Mouse (Mus musculus) hindbrain, embryonic 14.5 days (tissue): Measurements from ENCODE around the gene Tjp1. TPM values are rescaled to one million over a fixed set of nuclear protein-coding genes. Genes with fewer than 3 reads are reported as not detected.

Experiments used
- ATAC-seq: fragments of 200-750 bp; cut with Nextera tagmentation; 2 replicates; pipeline ENCODE4 v1.8.0; 2017; ENCODE audit warnings: moderate number of reproducible peaks, mild to moderate bottlenecking, moderate TSS enrichment, moderate library complexity; ENCODE audit not compliant: low FRiP score
- DNase-seq: peaks from one replicate; pipeline ENCODE4 v3.0.0-alpha.2; 2015; ENCODE audit warnings: low spot score
- H3K27ac ChIP-seq: fragments of 300-500 bp; sonication (generic); 2 replicates; pipeline ENCODE4 v1.5.1; 2014; ENCODE audit warnings: mild to moderate bottlenecking, moderate library complexity
- H3K27me3 ChIP-seq: fragments of 300-500 bp; sonication (generic); 2 replicates; pipeline ENCODE4 v1.6.1; 2014; ENCODE audit warnings: mild to moderate bottlenecking, low read length, mixed read lengths; ENCODE audit not compliant: control insufficient read depth, insufficient read depth
- H3K36me3 ChIP-seq: fragments of 300-500 bp; sonication (generic); replicated peaks from 2 replicates; pipeline ENCODE4 v1.6.1; 2014; ENCODE audit not compliant: control insufficient read depth, insufficient read depth
- H3K4me1 ChIP-seq: fragments of 300-500 bp; sonication (generic); replicated peaks from 2 replicates; pipeline ENCODE4 v1.6.1; 2014; ENCODE audit warnings: antibody characterized with exemption, low read length, mixed read lengths; ENCODE audit not compliant: control insufficient read depth, insufficient read depth
- H3K4me2 ChIP-seq: fragments of 300-500 bp; sonication (generic); replicated peaks from 2 replicates; pipeline ENCODE4 v1.6.1; 2014; ENCODE audit warnings: mild to moderate bottlenecking, moderate library complexity
- H3K4me3 ChIP-seq: fragments of 300-500 bp; sonication (generic); replicated peaks from 2 replicates; pipeline ENCODE4 v1.5.1; 2014; ENCODE audit warnings: mild to moderate bottlenecking, low read length
- H3K9ac ChIP-seq: fragments of 300-500 bp; sonication (generic); 2 replicates; pipeline ENCODE4 v1.6.1; 2014
- H3K9me3 ChIP-seq: fragments of 300-500 bp; sonication (generic); 2 replicates; pipeline ENCODE4 v1.6.1; 2016; ENCODE audit warnings: low read length; ENCODE audit not compliant: control insufficient read depth
- WGBS: fragments of 180-500 bp; shearing (Covaris S2); extraction: QIAGEN DNeasy Blood & Tissue Kit; methylation state at CpG from one replicate; pipeline ENCODE4 v1.1.7; 2014; 5-methylcytosine and 5-hydroxymethylcytosine counted together
- polyA plus RNA-seq: library from polyadenylated mRNA; unstranded; fragments of >200 nt; fragmentation: Nextera tagmentation; extraction: Ambion mirVana; gene quantifications from 2 replicates; pipeline ENCODE4 v1.2.1, GENCODE M21; 2014

Tjp1 gene
- polyA plus RNA-seq = 30.4 and 33.2 TPM in 2 replicates

DNA sequence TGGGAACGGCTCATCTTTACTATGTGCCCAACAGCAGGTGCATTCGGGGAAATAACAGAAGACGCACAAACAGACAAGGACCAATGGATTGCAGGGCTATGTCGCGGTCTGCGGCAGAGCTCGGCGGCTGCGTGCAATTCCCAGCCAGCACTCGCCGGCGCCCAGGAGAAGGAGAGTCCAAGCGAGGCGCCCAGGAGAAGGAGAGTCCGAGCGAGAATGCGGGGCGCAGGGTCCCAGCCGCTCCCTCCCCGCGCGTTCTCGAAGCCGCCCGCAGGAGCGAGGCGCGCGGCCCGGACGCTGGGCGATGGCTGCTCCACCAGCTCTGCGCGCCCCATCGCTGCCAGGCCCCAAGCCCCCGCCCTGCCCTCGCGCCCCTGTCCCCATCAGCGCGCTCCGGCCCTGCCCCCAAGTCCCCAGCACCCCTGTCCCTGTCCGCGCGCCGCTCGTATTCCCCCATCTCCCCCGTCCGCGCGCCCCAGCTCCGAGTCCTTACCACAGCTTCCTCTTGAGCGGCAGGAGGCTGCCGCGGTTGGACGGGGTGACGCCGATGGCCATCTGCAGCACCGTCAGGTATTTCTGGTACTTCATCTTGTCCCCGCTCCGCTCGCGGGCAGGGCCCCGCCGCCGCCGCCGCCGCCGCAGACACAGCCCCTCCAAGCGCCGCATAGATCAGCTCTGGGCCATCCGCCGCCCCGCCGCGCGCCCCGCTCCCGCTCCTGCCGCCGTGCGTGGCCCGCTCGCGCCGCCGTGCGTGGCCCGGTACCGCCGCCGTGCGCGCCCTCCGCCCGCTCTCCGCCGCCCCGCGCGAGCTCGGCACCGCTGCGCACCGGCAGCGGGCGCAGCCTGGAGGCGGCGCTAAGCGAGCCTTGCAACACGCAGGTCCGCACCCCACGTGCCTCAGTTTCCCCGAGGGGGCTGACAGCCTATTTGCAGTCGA, at the start of gene Tjp1:
TSS of gene Tjp1 (minus strand) at position 711 of the 937 bp plus-strand sequence.
- H3K9me3 ChIP-seq = no peaks in the 10 kb centered on the region
- peak; percentile 85 for ATAC-seq
- peak within 1 kb of the TSS; percentile 56 for H3K4me2 ChIP-seq
- H3K9ac ChIP-seq = peak within 1 kb of the TSS; percentile 88
- under 1% methylated on average over 100 of the region's 115 CpGs for WGBS
- peak within 1 kb of the TSS; percentile 92 for H3K27ac ChIP-seq
- peak; percentile 76 for DNase-seq
- peaks cover 27% of the 10 kb centered on the region for H3K27me3 ChIP-seq
- H3K36me3 ChIP-seq = no peaks in the 10 kb centered on the region
- peak within 1 kb of the TSS; percentile 75 for H3K4me3 ChIP-seq
- H3K4me1 ChIP-seq = peaks cover 13% of the 10 kb centered on the region; the same call in 1 of the 2 replicates

DNA sequence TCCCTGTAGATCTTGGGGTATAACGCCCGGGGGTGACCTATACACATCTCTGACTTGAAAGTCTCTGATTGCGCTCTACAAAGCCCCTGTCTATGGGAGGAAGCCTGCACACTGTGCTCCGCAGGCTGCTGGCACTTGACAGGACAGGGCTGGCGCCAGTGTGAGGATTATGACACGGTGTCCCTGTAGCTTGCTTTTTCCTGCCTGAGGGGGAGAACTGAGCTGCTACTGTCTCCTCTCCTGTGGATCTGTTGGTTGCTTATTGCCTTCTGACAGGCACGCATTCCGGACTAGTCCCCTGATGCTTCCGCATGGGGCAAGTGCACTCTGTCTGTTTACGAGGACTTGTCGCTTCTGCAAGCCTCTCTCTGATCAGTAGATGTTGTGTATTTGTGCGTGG, 49.5 kb upstream of the Tjp1 start:
- Histone ChIP-seq H3K27me3 (no peaks in the 10 kb centered on the region), H3K9ac (no peak overlapping the region), H3K4me3 (no peak overlapping the region), H3K4me1 (peaks cover 6% of the 10 kb centered on the region; the same call in 1 of the 2 replicates), H3K36me3 (no peaks in the 10 kb centered on the region), H3K27ac (no peak overlapping the region), H3K4me2 (no peak overlapping the region), H3K9me3 (no peaks in the 10 kb centered on the region)
- DNase-seq (peak; percentile 41), ATAC-seq (peak; percentile 79)
- 53% methylated on average over 12 of the region's 12 CpGs for WGBS

DNA sequence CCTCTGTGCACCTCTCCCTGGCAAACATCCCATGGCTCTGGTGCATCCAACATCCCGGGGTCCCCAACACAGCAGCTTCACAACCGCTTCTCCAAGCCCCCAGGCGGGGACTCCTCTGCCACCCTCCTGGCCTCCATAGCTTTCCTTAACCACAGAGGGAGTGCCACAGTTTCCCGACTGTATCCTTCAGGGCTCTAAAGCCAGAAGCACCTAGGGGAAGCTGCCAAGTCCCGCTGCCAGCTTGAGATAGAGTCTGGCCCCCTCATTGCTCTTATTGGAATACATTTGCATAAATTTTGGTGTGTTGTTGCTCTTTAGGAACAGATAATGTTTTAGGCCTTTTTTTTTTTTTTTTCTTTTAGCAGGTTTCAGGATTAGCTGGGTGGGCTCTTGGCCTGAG, 45.1 kb upstream of the Tjp1 start:
- DNase-seq = no peak

DNA sequence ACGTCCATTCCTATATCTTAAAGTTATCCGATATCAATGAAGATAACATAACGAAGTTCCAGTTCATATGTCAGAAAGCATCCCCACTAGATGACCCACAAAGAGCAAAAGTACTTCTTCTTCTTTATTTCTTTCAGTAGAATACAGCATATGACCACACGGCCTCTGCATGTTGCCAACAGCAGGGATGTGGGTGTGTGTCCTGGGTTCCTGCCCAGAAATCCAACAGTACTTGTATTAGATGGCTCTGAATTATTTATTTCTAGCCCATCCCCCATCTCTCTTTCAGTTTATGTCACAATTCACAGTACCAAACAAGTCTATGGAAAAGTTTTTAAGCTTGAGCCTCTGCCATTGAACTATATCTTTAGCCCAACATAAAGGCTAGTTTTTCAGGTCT, 43.1 kb upstream of the Tjp1 start:
- no peak for ATAC-seq
- H3K27me3 ChIP-seq = no peaks in the 10 kb centered on the region
- DNase-seq = no peak
- H3K4me3 ChIP-seq = no peak overlapping the region
- H3K4me2 ChIP-seq = no peak overlapping the region
- H3K36me3 ChIP-seq = no peaks in the 10 kb centered on the region
- no peak overlapping the region for H3K27ac ChIP-seq
- H3K9me3 ChIP-seq = no peaks in the 10 kb centered on the region
- H3K9ac ChIP-seq = no peak overlapping the region
- no peaks in the 10 kb centered on the region for H3K4me1 ChIP-seq
- 81% methylated on average over 4 of the region's 4 CpGs for WGBS

More for the DNA sequence above, 45.1 kb upstream of the Tjp1 start:
- 37% methylated on average over 5 of the region's 5 CpGs for WGBS
- peak overlapping the region; percentile 38; the same call in 1 of the 2 replicates for H3K27ac ChIP-seq
- peak; percentile 51; the same call in 1 of the 2 replicates for ATAC-seq
- H3K4me3 ChIP-seq = no peak overlapping the region
- no peak overlapping the region for H3K9ac ChIP-seq
- H3K36me3 ChIP-seq = no peaks in the 10 kb centered on the region
- no peaks in the 10 kb centered on the region for H3K9me3 ChIP-seq
- H3K4me1 ChIP-seq = peaks cover 6% of the 10 kb centered on the region; the same call in 1 of the 2 replicates
- H3K27me3 ChIP-seq = no peaks in the 10 kb centered on the region
- H3K4me2 ChIP-seq = no peak overlapping the region

DNA sequence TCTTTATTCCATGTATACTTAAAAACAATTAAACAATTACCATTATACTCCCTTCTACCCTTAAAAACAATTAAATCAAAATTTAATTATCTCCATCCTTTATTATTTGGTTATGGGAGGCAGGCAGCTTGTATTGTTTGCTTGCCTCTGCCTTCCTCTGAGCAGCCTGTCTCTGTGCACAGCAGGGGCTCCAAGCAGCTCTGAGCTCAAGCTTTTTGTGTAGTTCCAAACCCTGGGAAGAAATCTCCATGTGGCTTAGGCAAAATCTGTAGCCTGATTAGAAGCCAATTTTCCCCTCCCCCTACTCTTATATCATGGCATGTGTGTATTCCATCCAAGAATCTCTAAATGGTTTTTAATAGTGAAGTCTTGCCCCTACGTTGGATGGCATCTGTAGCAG, 28.4 kb upstream of the Tjp1 start:
- WGBS = 33% methylated on average over 1 of the region's 1 CpGs

DNA sequence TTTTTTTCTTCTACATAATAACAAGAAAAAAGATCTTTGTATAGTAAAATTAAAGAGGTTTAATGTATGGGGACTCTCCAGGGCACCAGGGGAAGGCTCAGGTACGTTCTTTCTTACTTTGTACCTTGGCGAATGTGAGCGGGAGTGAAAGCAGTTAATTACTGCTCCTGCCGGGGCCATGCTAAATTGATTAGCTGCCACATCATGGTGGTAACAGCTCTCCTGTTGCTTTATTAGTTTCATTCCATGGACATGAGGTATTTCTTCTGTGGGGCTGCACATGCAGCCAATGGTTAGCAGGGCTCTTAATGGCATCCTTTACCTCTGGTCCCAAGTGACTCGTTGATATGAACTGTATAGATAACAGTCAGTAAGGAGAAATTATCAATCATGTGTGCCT, 18.2 kb upstream of the Tjp1 start:
- WGBS = 34% methylated on average over 5 of the region's 5 CpGs
- Histone ChIP-seq H3K27me3 (no peaks in the 10 kb centered on the region), H3K9ac (no peak overlapping the region), H3K4me2 (no peak overlapping the region), H3K4me3 (no peak overlapping the region), H3K36me3 (no peaks in the 10 kb centered on the region), H3K27ac (no peak overlapping the region), H3K4me1 (no peaks in the 10 kb centered on the region), H3K9me3 (no peaks in the 10 kb centered on the region)
- ATAC-seq (no peak), DNase-seq (no peak)

More for the DNA sequence above, 28.4 kb upstream of the Tjp1 start:
- no peaks in the 10 kb centered on the region for H3K27me3 ChIP-seq
- no peaks in the 10 kb centered on the region for H3K4me1 ChIP-seq
- no peaks in the 10 kb centered on the region for H3K36me3 ChIP-seq
- H3K4me3 ChIP-seq = no peak overlapping the region
- H3K9ac ChIP-seq = no peak overlapping the region
- H3K9me3 ChIP-seq = no peaks in the 10 kb centered on the region
- DNase-seq (no peak), ATAC-seq (no peak)
- no peak overlapping the region for H3K4me2 ChIP-seq
- no peak overlapping the region for H3K27ac ChIP-seq

DNA sequence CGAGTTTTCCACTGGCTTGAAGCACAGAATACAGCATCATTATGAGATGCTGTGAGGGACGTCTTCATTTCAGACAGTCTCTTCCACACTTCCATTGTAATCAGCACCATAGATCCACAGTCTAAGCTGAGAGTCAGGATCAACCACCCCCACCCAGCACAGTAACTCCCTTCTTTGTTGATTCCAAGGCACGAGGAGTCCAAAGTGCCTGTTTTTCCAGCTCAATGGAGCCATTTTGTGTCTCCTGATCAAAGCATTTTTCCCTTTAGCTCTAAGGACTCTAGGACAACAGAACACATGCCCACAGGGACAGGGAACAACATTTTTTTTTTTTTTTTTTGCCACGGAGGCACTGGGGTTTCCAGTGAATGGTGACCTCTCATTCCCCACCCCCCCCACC, 5.1 kb upstream of the Tjp1 start:
- no peak overlapping the region for H3K27ac ChIP-seq
- H3K27me3 ChIP-seq = peaks cover 45% of the 10 kb centered on the region
- H3K4me3 ChIP-seq = no peak overlapping the region
- ATAC-seq (no peak), DNase-seq (no peak)
- peaks cover 8% of the 10 kb centered on the region; the same call in 1 of the 2 replicates for H3K9me3 ChIP-seq
- WGBS = 8% methylated on average over 4 of the region's 4 CpGs
- no peak overlapping the region for H3K9ac ChIP-seq
- no peaks in the 10 kb centered on the region for H3K36me3 ChIP-seq
- H3K4me2 ChIP-seq = no peak overlapping the region
- H3K4me1 ChIP-seq = no peaks in the 10 kb centered on the region

DNA sequence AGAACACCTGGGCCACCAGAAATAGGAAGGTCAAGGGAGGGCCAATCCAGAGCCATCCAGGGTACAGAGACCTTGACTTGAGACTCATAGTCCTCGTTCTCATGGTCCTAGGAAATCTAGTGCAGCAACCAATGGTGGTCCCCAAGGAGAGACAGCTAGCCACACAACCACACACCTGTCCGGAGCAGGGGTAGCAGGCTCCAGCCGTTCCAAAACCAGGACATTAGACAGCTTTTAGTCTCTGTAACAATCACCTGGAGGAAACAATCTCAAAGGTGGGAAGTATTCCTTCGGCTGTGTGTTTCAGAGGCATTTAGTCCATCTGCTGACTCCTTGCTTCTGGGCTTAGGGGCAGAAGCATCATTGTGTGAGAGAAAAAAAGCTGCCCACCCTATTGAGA, 4.5 kb downstream of the Tjp1 start:
- ATAC-seq = no peak
- 91% methylated on average over 4 of the region's 4 CpGs for whole genome bisulfite sequencing

DNA sequence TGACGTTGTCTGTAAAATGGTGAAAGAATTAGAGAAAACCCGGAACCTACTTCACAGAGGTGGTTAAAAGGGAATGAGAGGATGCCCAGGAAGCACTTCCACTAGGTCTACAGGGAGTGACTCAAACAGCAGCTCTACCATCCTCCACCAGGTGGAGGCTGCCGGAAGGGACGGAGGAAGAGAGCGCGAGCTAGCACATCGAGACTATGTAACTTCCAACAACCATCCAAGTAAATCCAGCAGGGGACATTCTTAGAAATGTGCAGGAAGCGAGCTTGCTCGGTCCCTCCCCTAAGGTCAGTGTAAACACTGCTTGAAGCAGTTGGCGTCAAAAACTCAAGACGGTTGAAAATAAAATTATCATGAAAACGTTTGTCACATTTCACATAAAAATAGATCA, 5.1 kb downstream of the Tjp1 start:
- H3K27me3 ChIP-seq = peaks cover 6% of the 10 kb centered on the region; the same call in 1 of the 2 replicates
- no peaks in the 10 kb centered on the region for H3K36me3 ChIP-seq
- 74% methylated on average over 12 of the region's 12 CpGs for WGBS
- no peak overlapping the region for H3K9ac ChIP-seq
- H3K4me2 ChIP-seq = no peak overlapping the region
- H3K9me3 ChIP-seq = no peaks in the 10 kb centered on the region
- H3K27ac ChIP-seq = no peak overlapping the region
- DNase-seq (no peak), ATAC-seq (no peak)
- peaks cover 13% of the 10 kb centered on the region; the same call in 1 of the 2 replicates for H3K4me1 ChIP-seq
- H3K4me3 ChIP-seq = no peak overlapping the region

More for the DNA sequence above, 4.5 kb downstream of the Tjp1 start:
- Histone ChIP-seq H3K27ac (no peak overlapping the region), H3K9me3 (no peaks in the 10 kb centered on the region), H3K36me3 (no peaks in the 10 kb centered on the region), H3K9ac (no peak overlapping the region), H3K4me3 (no peak overlapping the region), H3K4me1 (peaks cover 13% of the 10 kb centered on the region; the same call in 1 of the 2 replicates), H3K27me3 (peaks cover 6% of the 10 kb centered on the region; the same call in 1 of the 2 replicates), H3K4me2 (no peak overlapping the region)
- no peak for DNase-seq
